Mouse (Mus musculus): ENCODE data around the gene Agpat3. TPM values are rescaled to one million over a fixed set of nuclear protein-coding genes. Genes with fewer than 3 reads are reported as not detected.
A peak's percentile ranks its signal among the peaks of the same experiment; 100 is the strongest.

Gene Agpat3
- polyA plus RNA-seq, 1 experiment from 2014 or later, result 54.9 TPM

DNA sequence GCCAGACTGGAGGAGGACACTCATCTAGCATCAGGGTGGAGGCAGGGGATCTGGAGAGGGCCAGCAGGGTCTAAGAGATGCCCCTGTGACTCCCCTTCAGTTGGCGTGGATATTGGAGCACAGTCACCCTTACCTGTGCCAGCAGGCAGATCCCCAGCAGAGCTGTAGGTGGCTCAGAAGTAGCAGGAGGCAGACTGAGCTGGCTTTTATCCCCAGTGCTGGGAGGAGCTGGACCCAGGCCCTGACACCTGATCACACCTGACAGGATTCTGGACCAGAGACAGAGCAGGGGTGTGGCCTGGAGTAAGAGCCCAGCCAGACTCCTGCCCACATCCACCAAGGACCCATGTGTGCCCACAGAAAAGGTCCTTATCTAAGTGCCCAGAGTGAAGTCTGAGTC lies 31.8 kb downstream of the Agpat3 start:
- Histone ChIP-seq H3K9ac (no peak overlapping the region), H3K36me3 (peaks cover 14% of the 10 kb centered on the region), H3K27me3 (no peaks in the 10 kb centered on the region), H3K27ac (no peak overlapping the region), H3K4me2 (replicated peaks) (no peak overlapping the region), H3K4me1 (peaks cover 11% of the 10 kb centered on the region), H3K4me3 (no peak overlapping the region), H3K9me3 (no peaks in the 10 kb centered on the region)
- 94% methylated on average over 1 of the region's 1 CpGs for WGBS
- no peak for ATAC-seq (ENCODE audit: low FRiP score, low read depth)

DNA sequence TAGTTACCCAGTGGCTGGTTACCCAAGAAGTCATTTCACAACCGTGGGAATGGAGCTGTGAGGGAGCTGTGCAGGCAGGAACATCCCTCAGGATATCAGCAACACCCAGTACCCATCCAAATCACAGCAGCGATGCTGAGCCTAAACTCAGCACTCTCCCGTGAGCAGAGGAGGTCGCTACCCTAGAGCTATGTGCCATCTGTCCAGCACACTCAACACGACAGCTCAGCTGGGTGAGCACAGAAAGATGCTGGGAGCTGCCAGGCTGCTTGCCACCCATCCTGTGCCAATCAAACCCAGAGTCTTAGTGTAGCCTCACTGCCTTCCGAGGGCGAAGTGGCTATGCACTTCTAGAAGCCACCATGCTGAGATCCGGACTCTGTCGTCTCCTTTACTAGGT lies 32.3 kb downstream of the Agpat3 start:
- Histone ChIP-seq H3K36me3 (peaks cover 12% of the 10 kb centered on the region; the same call in 1 of the 2 replicates), H3K4me2 (replicated peaks) (no peak overlapping the region), H3K27me3 (no peaks in the 10 kb centered on the region), H3K9me3 (no peaks in the 10 kb centered on the region), H3K27ac (no peak overlapping the region), H3K4me1 (peaks cover 11% of the 10 kb centered on the region), H3K9ac (no peak overlapping the region), H3K4me3 (no peak overlapping the region)
- WGBS, result 84% methylated on average over 9 of the region's 9 CpGs
- no peak for ATAC-seq (ENCODE audit: low FRiP score, low read depth)

DNA sequence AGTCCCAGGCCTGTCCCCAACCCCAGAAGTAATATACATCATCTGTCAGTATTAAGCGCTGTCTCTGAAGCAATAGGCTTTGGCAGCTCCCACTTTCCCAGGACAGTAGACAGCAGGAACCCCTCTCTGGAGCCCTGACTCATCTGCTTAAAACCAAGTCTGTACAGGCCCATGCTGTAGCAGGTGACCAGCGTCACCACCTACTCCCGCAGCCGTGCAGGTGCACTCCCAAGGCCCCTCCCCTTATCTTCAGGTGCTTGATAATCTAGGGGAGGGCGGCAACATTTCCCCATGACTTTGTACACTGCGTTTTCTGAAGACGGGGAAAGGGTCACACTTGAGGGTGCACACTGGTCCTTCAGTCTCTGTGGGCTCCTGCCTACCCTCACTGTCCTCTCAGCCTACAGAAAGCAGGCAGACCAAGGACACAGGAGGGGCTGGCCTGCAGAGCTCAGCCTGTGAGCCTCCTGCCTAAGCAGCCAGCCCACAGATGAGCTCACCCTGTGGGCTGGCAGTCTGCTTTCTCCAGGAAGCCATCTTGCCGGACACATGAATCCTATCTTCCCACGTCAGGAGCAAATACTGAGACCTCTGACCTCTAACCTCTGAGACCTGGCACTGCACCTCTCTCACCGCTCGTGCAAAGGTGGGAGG lies 34.9 kb downstream of the Agpat3 start:
- Histone ChIP-seq H3K4me2 (replicated peaks) (no peak overlapping the region), H3K9ac (no peak overlapping the region), H3K27ac (no peak overlapping the region), H3K4me1 (peaks cover 14% of the 10 kb centered on the region), H3K9me3 (no peaks in the 10 kb centered on the region), H3K27me3 (no peaks in the 10 kb centered on the region), H3K36me3 (peaks cover 3% of the 10 kb centered on the region), H3K4me3 (no peak overlapping the region)
- WGBS, result 78% methylated on average over 11 of the region's 11 CpGs
- no peak for ATAC-seq (ENCODE audit: low FRiP score, low read depth)

DNA sequence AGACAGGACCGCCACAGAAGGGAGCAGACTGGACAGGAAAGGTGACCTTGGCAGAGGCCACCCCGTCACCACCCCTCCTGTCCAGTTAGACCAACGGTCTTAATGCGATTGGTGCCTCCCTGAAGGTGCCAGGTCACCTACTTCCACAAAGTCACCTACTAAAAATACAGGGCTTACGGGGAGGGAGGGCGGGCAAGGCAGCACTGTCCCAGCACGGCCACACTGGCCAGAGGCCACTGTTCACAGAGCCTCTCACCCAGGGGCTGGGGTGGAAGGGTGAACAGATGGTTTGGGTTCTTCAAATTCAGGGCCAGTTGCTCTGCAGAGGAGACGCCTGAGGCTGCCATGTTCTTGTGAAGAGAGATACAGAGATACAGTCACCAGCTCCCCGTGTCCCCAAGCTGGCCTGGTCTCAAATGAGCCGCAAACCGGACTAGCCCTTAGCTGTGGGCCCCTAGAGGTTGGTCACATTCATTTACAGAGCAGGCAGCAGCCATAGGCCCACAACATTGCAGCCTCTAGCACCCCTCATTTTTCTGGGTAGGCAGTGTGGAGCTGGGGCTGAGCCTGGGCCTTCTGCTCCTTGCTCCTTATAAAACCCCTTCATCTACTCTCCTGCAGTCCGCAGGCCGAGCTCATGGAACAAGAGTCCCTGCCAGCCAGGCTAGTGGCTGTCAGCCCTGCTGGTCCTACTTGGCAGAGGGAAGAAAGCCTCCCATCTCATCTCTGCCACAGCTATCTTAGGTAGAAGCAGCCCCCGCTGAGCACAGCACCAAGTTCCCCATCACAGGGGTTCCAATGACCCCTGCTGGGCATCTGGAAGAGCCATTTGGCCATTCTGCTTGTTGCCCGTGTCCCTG lies 35.8 kb downstream of the Agpat3 start:
- WGBS, result 78% methylated on average over 15 of the region's 15 CpGs
- Histone ChIP-seq H3K9ac (no peak overlapping the region), H3K4me3 (no peak overlapping the region), H3K27ac (no peak overlapping the region), H3K36me3 (peaks cover 5% of the 10 kb centered on the region), H3K4me1 (peaks cover 18% of the 10 kb centered on the region), H3K4me2 (replicated peaks) (no peak overlapping the region), H3K9me3 (no peaks in the 10 kb centered on the region), H3K27me3 (no peaks in the 10 kb centered on the region)
- no peak for ATAC-seq (ENCODE audit: low FRiP score, low read depth)

DNA sequence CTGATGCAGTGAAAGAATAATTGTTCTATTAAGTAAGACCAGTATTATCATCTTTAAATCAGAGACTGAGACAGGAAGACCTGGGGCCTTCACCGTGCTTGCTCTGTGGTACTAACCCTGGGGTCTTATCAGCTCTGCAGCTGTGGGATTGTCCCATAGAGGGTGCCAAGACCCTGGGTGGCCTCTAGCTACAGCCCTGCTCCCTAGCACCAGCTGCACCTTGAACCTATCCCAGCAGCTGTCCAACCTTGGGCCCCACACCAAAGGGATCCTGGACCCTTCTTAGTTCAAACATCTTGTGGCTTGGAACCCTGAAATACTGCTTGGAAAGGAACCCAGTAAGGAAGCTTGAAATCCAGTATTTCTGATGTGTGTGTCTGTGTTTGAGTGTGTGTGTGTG lies 37.1 kb downstream of the Agpat3 start:
- Histone ChIP-seq H3K27me3 (no peaks in the 10 kb centered on the region), H3K9me3 (no peaks in the 10 kb centered on the region), H3K9ac (no peak overlapping the region), H3K4me2 (replicated peaks) (no peak overlapping the region), H3K4me1 (peaks cover 7% of the 10 kb centered on the region), H3K27ac (no peak overlapping the region), H3K4me3 (no peak overlapping the region), H3K36me3 (peaks cover 5% of the 10 kb centered on the region)
- WGBS, result 73% methylated on average over 1 of the region's 1 CpGs
- no peak for ATAC-seq (ENCODE audit: low FRiP score, low read depth)

DNA sequence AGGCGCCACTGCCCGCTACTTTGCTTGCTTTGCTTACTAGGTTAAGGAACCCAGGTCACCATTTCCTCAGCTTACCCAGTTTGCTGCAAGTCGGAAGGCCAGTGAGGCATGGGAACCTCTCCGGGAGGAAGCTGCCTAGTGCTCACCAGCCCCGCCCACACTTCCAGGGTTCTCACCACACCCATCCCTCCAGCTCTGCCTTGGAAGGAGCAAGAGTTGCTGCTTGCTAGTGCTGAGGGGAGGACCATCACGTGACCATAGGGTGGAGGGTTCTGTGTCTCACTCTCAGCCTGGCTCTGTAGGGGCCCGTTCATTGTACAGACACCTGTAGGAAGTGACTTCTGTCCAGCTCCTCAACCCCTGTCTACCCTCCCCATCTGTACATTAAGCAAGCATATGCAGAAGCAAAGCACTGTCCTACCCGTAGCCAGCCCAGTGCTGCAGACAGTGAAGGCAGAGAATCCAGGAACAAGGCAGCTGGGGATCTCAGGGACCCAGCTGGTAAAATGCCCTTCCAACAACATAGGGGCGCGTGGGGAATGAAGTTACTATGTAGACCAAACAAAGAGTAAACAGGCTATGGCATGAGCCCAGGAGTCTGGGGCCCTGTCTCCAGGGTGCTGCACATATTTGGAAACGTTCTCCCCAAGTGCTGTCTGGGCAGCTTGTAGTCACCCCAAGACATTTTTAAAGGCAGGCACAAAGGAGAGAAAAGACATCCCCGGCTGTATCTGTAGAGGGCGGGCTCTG lies 40.2 kb downstream of the Agpat3 start:
- 70% methylated on average over 13 of the region's 13 CpGs for WGBS

DNA sequence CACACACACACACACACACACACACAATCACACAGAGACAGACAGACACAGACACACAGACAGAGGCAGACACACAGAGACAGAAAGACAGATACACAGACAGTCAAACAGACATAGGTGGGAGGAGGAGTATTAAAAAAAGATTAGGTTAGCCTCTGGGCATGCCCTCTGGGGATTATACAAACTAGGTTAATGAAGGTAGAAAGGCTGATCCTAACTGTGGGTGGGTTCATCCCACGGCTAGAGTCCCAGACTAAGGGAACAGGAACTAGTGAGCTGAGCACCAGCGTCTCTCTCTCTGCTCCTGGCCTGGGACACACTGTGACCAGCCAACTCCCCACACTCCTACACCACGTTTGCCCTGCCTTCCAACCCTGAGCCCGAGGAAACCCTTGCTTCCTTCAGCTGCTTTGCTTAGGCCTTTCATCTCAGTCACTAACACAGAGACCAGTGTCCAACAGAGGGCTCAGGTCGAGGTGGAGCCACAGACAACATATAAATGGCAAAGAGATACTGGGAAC lies 41.5 kb downstream of the Agpat3 start:
- H3K4me2 ChIP-seq (replicated peaks), result no peak overlapping the region
- no peaks in the 10 kb centered on the region for H3K27me3 ChIP-seq
- no peaks in the 10 kb centered on the region for H3K9me3 ChIP-seq
- no peak overlapping the region for H3K4me3 ChIP-seq
- WGBS, result 45% methylated on average over 5 of the region's 5 CpGs
- ATAC-seq (ENCODE audit: low FRiP score, low read depth), result no peak
- H3K4me1 ChIP-seq, result peaks cover 7% of the 10 kb centered on the region; the same call in 1 of the 2 replicates
- no peak overlapping the region for H3K27ac ChIP-seq
- no peak overlapping the region for H3K9ac ChIP-seq
- H3K36me3 ChIP-seq, result peaks cover 5% of the 10 kb centered on the region

More for the DNA sequence above, 40.2 kb downstream of the Agpat3 start:
- Histone ChIP-seq H3K4me2 (replicated peaks) (no peak overlapping the region), H3K9ac (no peak overlapping the region; the same call in 1 of the 2 replicates), H3K9me3 (no peaks in the 10 kb centered on the region), H3K27me3 (no peaks in the 10 kb centered on the region), H3K36me3 (peaks cover 5% of the 10 kb centered on the region), H3K4me1 (peaks cover 7% of the 10 kb centered on the region), H3K27ac (no peak overlapping the region), H3K4me3 (no peak overlapping the region)
- no peak for ATAC-seq (ENCODE audit: low FRiP score, low read depth)

DNA sequence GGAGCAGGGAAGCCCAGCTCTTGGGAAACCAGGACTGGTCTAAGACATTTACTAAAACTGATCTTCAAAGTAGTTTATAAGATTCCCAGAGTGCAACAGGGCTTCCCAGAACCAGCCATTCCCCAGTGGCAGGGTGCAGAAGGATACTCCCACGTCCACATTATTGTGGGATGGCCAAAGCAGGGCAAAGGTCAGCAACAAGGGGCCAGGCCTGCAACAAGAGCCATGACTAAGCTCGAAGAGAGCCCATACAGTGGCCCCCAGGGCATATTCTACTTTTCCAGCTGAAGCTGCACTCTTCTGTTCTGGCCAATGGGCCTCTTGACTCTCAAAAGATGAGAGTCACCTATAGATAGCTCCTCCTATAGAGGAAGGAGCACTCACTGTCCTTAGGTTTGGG lies 43.7 kb downstream of the Agpat3 start:
- Histone ChIP-seq H3K27me3 (no peaks in the 10 kb centered on the region), H3K4me2 (replicated peaks) (no peak overlapping the region), H3K9me3 (no peaks in the 10 kb centered on the region), H3K4me3 (no peak overlapping the region), H3K36me3 (peaks cover 8% of the 10 kb centered on the region), H3K27ac (no peak overlapping the region), H3K9ac (no peak overlapping the region), H3K4me1 (peaks cover 7% of the 10 kb centered on the region; the same call in 1 of the 2 replicates)
- no peak for ATAC-seq (ENCODE audit: low FRiP score, low read depth)
- 65% methylated on average over 2 of the region's 2 CpGs for WGBS

DNA sequence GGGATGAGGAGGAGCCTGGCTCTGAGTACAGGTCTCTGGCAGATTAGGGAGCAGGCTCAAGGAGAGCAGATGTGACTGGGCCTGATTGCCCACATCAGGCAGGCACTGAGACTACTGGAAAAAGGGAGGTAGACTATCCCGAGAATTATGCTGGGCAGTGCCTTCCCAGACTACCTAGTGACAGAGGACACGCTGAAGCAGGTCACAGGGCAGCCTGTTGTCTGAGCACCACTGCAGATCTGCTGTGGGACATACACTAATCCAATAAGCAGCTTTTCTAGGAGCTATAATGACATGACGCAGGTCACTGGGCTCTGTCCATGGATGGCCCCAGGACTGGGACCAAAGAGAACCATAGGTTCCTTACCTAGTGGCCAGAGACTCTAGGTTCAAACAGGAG lies 44.9 kb downstream of the Agpat3 start:
- Histone ChIP-seq H3K4me2 (replicated peaks) (no peak overlapping the region), H3K27ac (no peak overlapping the region), H3K36me3 (peaks cover 14% of the 10 kb centered on the region), H3K4me3 (no peak overlapping the region), H3K27me3 (no peaks in the 10 kb centered on the region), H3K9me3 (no peaks in the 10 kb centered on the region), H3K9ac (no peak overlapping the region), H3K4me1 (peaks cover 5% of the 10 kb centered on the region; the same call in 1 of the 2 replicates)
- 78% methylated on average over 3 of the region's 3 CpGs for WGBS
- no peak for ATAC-seq (ENCODE audit: low FRiP score, low read depth)

DNA sequence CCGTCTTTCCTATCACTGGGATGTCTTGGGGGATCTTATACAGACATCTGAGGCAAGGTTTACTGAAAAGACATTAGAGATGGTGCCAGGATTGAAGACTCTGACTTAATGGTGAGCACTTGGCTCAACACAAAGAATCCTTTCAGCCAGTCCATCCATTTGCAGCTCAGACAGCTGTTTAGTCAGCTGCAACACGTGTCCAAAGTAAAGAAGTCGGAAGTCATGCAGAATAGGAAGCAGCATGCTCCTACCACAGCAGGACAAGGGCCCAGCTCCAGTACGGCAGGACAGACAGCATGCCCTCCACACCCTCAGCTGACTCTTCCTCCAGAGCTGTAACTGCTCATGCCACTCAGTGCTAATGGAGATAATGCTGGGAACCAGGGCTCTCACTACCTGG lies 46.3 kb downstream of the Agpat3 start:
- no peak for ATAC-seq (ENCODE audit: low FRiP score, low read depth)
- Histone ChIP-seq H3K4me2 (replicated peaks) (no peak overlapping the region), H3K27ac (no peak overlapping the region)

DNA sequence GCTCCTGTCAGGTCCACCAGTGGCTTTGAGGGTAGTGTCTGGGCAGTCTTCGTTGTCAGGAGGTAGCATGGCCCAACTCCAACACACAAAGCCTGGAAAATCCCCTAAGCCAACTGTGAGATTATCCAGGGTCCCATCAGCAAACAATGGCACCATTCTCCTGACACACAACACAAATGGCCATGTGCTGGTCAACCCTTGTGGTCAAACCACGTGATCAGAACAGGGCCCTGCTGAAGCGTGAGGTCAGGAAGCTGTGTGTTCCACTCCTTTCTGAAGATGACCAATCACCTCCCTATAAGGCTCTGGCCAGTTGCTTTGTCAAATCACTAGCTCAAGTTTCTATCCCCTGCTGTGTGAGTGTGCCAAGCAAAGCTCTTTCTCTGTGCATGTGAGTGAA lies 47.3 kb downstream of the Agpat3 start:
- 0 out of 2 replicates have a peak, but pooled peaks have one; percentile 30 for ATAC-seq (ENCODE audit: low FRiP score, low read depth)

More for the DNA sequence above, 46.3 kb downstream of the Agpat3 start:
- Histone ChIP-seq H3K4me3 (no peak overlapping the region), H3K9ac (no peak overlapping the region; the same call in 1 of the 2 replicates), H3K27me3 (no peaks in the 10 kb centered on the region), H3K9me3 (no peaks in the 10 kb centered on the region), H3K36me3 (peaks cover 12% of the 10 kb centered on the region; the same call in 1 of the 2 replicates), H3K4me1 (no peaks in the 10 kb centered on the region)
- WGBS, result 73% methylated on average over 4 of the region's 4 CpGs

More for the DNA sequence above, 47.3 kb downstream of the Agpat3 start:
- no peak overlapping the region for H3K27ac ChIP-seq
- H3K36me3 ChIP-seq, result peaks cover 12% of the 10 kb centered on the region; the same call in 1 of the 2 replicates
- H3K4me1 ChIP-seq, result no peaks in the 10 kb centered on the region
- no peaks in the 10 kb centered on the region for H3K27me3 ChIP-seq
- H3K4me3 ChIP-seq, result no peak overlapping the region
- H3K9me3 ChIP-seq, result no peaks in the 10 kb centered on the region
- no peak overlapping the region for H3K4me2 ChIP-seq (replicated peaks)
- H3K9ac ChIP-seq, result no peak overlapping the region
- WGBS, result 75% methylated on average over 3 of the region's 3 CpGs
